Mouse (Mus musculus) kidney, embryonic 16.5 days (tissue): ENCODE measurements around the gene Bap1. TPM values are rescaled to one million over a fixed set of nuclear protein-coding genes. Genes with fewer than 3 reads are reported as not detected.

Experiments
- ATAC-seq: fragments of 200-750 bp; cut with Nextera tagmentation; 2 replicates; pipeline ENCODE4 v1.8.0; 2017; ENCODE audit warnings: moderate TSS enrichment; ENCODE audit not compliant: low FRiP score, low TSS enrichment
- H3K27ac ChIP-seq: fragments of 300-500 bp; sonication (generic); 2 replicates; pipeline ENCODE4 v1.5.1; 2014; ENCODE audit warnings: low read length
- H3K27me3 ChIP-seq: fragments of 300-500 bp; sonication (generic); 2 replicates; pipeline ENCODE4 v1.6.1; 2014; ENCODE audit warnings: low read length, control low read depth, mixed read lengths; ENCODE audit not compliant: insufficient read depth
- H3K36me3 ChIP-seq: fragments of 300-500 bp; sonication (generic); 2 replicates; pipeline ENCODE4 v1.6.1; 2014; ENCODE audit warnings: low read length, control low read depth, mixed read lengths; ENCODE audit not compliant: insufficient read depth
- H3K4me1 ChIP-seq: fragments of 300-500 bp; sonication (generic); 2 replicates; pipeline ENCODE4 v1.6.1; 2014; ENCODE audit warnings: low read length, control low read depth, mixed read lengths; ENCODE audit not compliant: insufficient read depth
- H3K4me2 ChIP-seq: fragments of 300-500 bp; sonication (generic); replicated peaks from 2 replicates; pipeline ENCODE4 v1.6.1; 2014; ENCODE audit warnings: low read depth, low read length
- H3K4me3 ChIP-seq: fragments of 300-500 bp; sonication (generic); 2 replicates; pipeline ENCODE4 v1.5.1; 2014; ENCODE audit warnings: mild to moderate bottlenecking, low read length
- H3K9ac ChIP-seq: fragments of 300-500 bp; sonication (generic); replicated peaks from 2 replicates; pipeline ENCODE4 v1.6.1; 2014; ENCODE audit warnings: low read length
- H3K9me3 ChIP-seq: fragments of 300-500 bp; sonication (generic); 2 replicates; pipeline ENCODE4 v1.6.1; 2016; ENCODE audit warnings: low read length, control low read depth
- WGBS: fragments of 180-500 bp; shearing (Covaris S2); extraction: QIAGEN DNeasy Blood & Tissue Kit; methylation state at CpG from one replicate; pipeline ENCODE4 v1.1.7; 2014; 5-methylcytosine and 5-hydroxymethylcytosine counted together
- polyA plus RNA-seq: library from polyadenylated mRNA; unstranded; fragments of >200 nt; fragmentation: Nextera tagmentation; extraction: Ambion mirVana; gene quantifications from 2 replicates; pipeline ENCODE4 v1.2.1, GENCODE M21; 2015

Bap1 gene
- polyA plus RNA-seq, 1 experiment from 2014 or later, result 105 TPM

GRCm38 (mm10) chr14:31271121-31271520 is 19.9 kb downstream of the Bap1 start:
- H3K9me3 ChIP-seq, result no peaks in the 10 kb centered on the region
- H3K27me3 ChIP-seq, result no peaks in the 10 kb centered on the region
- H3K4me1 ChIP-seq, result peaks cover 14% of the 10 kb centered on the region
- no peak for ATAC-seq
- WGBS, result 87% methylated on average over 6 of the region's 6 CpGs
- no peak overlapping the region for H3K9ac ChIP-seq
- H3K27ac ChIP-seq, result no peak overlapping the region
- H3K36me3 ChIP-seq, result no peaks in the 10 kb centered on the region
- no peak overlapping the region for H3K4me3 ChIP-seq
- H3K4me2 ChIP-seq, result no peak overlapping the region

- H3K27me3 ChIP-seq, result no peaks in the 10 kb centered on the region
- no peak for ATAC-seq
- H3K4me3 ChIP-seq, result no peak overlapping the region
- no peak overlapping the region for H3K27ac ChIP-seq
- H3K9ac ChIP-seq, result no peak overlapping the region
- no peaks in the 10 kb centered on the region for H3K36me3 ChIP-seq
- no peak overlapping the region for H3K4me2 ChIP-seq
- H3K9me3 ChIP-seq, result no peaks in the 10 kb centered on the region
- peaks cover 14% of the 10 kb centered on the region for H3K4me1 ChIP-seq
- WGBS, result 28% methylated on average over 7 of the region's 7 CpGs
Observed at GRCm38 (mm10) chr14:31272164-31272563, 20.9 kb downstream of the Bap1 start.

DNA sequence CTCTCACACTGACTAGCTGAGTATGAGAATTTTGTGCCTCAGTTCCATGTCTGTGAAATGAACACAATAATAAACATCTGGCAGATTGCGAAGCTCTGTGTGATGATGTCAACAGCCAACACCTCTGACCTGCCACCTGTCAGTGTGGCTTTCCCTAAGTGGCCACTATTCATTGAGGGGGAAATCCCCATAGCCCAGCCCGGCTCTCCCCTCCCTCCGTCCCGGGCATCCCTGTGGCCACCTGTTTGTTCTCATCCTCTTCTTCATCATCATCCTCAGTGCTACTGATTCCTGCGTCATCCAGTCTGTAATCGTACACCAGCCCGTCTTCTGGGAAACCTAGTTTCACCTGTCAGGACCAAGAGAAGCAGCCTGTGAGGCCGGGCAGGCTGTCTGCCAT is 34.5 kb downstream of the Bap1 start:
- H3K27me3 ChIP-seq, result no peaks in the 10 kb centered on the region
- H3K9me3 ChIP-seq, result no peaks in the 10 kb centered on the region
- WGBS, result 72% methylated on average over 8 of the region's 8 CpGs
- no peak overlapping the region for H3K4me3 ChIP-seq
- no peak for ATAC-seq
- H3K4me1 ChIP-seq, result no peaks in the 10 kb centered on the region
- H3K4me2 ChIP-seq, result no peak overlapping the region
- no peak overlapping the region for H3K27ac ChIP-seq
- H3K36me3 ChIP-seq, result no peaks in the 10 kb centered on the region
- H3K9ac ChIP-seq, result no peak overlapping the region

Other genes starting within 250 kb of the Bap1 start
- gene Spcs1, start 249.8 kb upstream of the Bap1 start, polyA plus RNA-seq, result 372 and 375 TPM in 2 replicates
- 126 and 128 TPM in 2 replicates for gene Pbrm1, start 232.3 kb upstream of the Bap1 start, polyA plus RNA-seq
- 107 and 116 TPM in 2 replicates for gene Gnl3, start 232.3 kb upstream of the Bap1 start, polyA plus RNA-seq
- gene Smim4, start 122.5 kb upstream of the Bap1 start, polyA plus RNA-seq, result 105 and 109 TPM in 2 replicates
- gene Nt5dc2, start 120.4 kb upstream of the Bap1 start, polyA plus RNA-seq, result 350 and 354 TPM in 2 replicates
- gene Stab1, start 82.8 kb upstream of the Bap1 start, polyA plus RNA-seq, result 35.2 and 39.8 TPM in 2 replicates
- gene Tnnc1, start 43.1 kb upstream of the Bap1 start, polyA plus RNA-seq, result 10.2 and 10.6 TPM in 2 replicates
- gene Nisch, start 34.5 kb upstream of the Bap1 start, polyA plus RNA-seq, result 419 and 421 TPM in 2 replicates
- 5.3 and 5.4 TPM in 2 replicates for gene Sema3g, start 33.6 kb upstream of the Bap1 start, polyA plus RNA-seq
- gene Phf7, start 133 bp upstream of the Bap1 start, polyA plus RNA-seq, result 13.9 TPM in 2 replicates
- 7.4 and 7.7 TPM in 2 replicates for gene Dnah1, start 72.4 kb downstream of the Bap1 start, polyA plus RNA-seq
- gene Capn7, start 85.2 kb downstream of the Bap1 start, polyA plus RNA-seq, result 45.0 and 48.8 TPM in 2 replicates
- gene Sh3bp5, start 184.6 kb downstream of the Bap1 start, polyA plus RNA-seq, result 34.1 and 39.0 TPM in 2 replicates
- gene Eaf1, start 242.9 kb downstream of the Bap1 start, polyA plus RNA-seq, result 24.9 and 28.0 TPM in 2 replicates
- 54.5 and 60.7 TPM in 2 replicates for gene Mettl6, start 243.6 kb downstream of the Bap1 start, polyA plus RNA-seq